Mouse (Mus musculus) cerebellum, postnatal 36 days (tissue): Measurements from ENCODE around the gene Schip1.
A peak's percentile ranks its signal among the peaks of the same experiment; 100 is the strongest.

ENCODE experiments used
- DNase-seq, 2 experiments: peaks; one replicate each; pipeline ENCODE4 v3.0.0; 2021 to 2022; ENCODE audit warnings: mixed read lengths in 2 of 2

The Schip1 gene

GRCm38 (mm10) chr3:68484021-68484420 lies 419.4 kb downstream of the Schip1 start:
- no peak for DNase-seq

- no peak for DNase-seq
Measured at GRCm38 (mm10) chr3:68484561-68484960, 420.0 kb downstream of the Schip1 start.

DNA sequence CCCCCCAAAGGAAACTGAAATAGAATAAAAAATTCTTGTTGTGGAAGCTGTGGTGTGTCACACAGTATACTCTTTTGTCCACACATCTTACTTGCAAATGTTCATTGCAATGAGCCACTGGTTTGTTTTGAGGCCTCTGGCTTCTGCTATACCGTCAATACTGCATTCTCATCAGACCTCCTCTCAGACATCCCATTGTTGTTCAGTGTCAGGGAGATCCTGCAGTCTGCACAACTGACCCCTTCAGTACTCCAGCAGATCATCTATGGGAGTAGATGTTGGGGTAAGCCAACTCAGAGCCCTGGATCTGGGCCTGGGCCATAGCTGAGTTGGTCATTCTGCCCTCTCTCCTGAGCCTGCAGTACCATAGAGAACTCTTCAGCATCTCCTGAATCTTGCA lies 423.0 kb downstream of the Schip1 start:
- no peak for DNase-seq

GRCm38 (mm10) chr3:68488316-68488715 lies 423.7 kb downstream of the Schip1 start:
- no peak for DNase-seq

DNA sequence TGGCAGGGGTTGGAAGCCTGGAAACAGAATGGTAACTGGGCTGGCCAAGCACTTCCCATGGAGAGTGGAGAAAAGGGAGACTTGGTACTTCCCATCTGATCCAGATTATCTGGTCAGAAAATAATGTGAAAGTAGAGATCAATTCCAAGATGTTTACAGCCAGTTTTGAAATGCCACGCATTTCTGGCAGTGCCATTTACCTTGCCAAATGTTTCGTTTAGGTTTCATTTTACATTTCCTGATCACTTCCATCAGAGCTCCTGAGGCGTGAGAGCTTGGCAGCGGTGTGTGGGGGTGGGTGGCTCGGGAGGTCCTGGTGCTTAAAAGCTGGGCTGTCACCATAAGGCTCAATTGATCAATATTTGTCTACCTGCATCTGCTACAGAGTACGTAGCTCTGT lies 426.9 kb downstream of the Schip1 start:
- DNase-seq = no peak

DNA sequence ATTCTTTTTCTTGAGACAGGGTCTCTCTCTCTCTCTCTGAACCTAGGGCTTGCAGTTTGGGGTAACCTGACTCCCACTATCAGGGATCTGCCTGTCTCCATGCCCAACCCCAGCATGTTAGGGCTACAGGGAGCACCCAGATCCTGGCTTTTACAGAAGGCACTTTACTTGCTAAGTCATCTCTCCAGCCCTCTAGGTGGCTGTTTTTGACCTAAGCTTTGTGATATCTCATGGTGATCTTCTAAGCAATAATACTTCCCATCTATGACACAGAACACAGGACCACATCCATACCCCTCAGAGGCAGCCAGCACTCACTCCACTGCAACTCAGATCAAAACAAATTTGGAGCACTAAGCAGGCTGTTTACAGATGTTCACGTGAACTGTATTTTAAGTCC lies 427.5 kb downstream of the Schip1 start:
- no peak for DNase-seq

DNA sequence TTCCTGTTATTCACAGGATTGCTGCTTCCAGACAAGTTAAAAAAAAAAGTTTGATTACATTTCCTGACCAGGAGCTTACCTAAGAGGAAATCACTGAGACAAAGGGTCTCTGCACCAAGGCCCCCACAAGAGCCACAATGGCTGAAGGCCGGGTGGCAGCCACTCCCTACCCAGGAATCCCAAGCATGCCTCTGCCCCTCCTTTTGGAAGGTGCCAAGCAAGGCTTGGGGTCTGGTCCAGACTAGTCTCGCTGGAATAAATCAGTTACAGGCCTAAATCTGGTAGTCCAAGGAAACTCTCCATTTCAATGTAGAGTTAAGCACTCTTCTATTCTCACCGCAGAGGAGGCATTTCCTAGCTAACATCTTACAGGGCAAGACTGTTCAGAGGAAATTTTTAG lies 427.9 kb downstream of the Schip1 start:
- no peak for DNase-seq

GRCm38 (mm10) chr3:68493170-68493585 lies 428.6 kb downstream of the Schip1 start:
- DNase-seq = peak in 1 of 2 experiments; percentile 6

DNA sequence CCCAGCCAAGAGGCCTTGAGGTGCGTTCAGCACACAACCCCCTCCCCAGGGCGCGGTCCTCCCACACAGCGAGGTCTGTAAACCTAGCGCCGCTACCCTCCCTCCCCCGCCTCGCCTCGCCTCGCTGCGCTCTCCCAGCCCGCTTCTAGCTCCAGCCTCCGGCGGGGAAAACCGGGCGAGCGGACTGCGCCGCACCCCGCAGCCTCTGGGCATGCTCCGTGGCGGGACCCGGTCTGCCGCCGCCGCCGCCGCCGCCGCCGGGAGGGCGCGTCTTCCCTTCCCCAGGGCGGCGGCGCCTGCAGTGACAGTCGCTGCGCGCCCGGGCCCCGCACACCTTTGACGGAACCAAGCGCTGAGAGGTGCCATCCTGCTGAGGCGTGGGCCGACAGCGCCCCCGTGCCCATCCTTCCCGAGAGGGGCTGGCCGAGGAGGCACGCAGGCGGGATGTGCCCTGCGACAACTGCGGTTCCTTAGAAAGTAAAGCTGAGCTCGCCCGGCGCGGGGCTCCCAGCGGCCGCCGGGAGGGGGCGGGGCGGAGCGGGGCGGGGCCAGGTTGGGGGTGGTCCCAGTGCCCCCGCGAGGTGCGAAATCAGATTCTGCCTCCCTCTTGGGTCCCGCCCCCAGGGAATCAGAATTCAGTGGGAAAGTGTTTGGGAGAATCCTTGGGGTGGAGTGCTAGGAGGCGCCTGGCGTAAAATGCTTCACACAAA lies 429.1 kb downstream of the Schip1 start:
- DNase-seq = peak; percentile 45 to 54

- peak; percentile 22 to 27 for DNase-seq
Measured at GRCm38 (mm10) chr3:68494296-68495095, 429.9 kb downstream of the Schip1 start.

DNA sequence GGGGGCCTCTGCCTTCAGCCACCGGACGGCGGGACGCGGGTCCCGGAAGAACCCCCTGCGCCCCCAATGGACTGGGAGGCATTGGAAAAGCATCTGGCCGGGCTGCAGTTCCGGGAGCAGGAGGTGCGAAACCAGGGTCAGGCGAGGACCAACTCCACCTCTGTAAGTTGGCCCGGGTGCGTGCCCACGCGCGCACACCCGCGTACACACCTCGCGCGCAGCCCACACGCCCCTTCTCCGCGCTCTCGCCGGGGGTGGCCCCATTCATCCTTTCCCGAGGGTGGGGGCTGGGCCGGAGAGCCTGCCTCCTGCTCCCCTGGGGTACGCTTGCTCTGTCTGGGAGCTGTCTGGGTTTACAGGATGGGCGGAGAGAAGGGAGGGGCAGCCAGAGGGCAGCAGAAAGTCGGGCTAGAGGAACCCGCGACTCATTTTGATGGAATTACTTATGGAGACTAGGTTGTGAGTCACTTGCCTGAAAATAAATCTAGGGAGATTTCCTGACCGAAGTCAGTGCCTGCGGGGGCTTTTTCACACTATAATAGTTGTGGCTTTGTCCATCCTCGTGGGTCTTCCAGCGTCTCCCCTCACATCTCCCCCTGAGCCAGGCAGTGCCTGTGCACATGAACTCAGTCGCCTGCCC lies 430.6 kb downstream of the Schip1 start:
- DNase-seq = peak; percentile 9 to 22

DNA sequence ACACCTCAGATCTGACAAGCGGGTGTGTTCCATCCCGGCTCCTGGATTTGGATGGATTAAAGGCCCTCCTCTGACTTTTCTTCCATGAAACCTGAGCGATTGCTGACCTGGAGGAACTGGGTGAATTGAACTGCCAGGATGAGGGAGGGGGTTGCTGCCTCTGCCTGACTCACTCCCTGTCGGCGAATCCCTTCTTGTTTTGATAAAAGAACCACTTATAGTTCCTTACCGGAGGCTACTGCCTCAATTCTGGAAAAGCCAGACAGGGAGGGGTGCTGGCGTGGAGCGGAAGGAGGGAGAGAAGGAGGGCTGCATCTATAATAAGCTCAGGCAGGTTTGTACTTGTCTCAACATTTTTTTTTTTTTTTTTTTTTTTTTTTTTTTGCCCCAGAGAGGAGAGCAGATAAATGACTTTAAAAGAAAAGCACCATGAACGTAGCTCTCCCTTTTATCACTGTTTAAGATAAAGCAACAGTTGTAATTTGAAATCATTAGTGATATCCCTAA lies 431.2 kb downstream of the Schip1 start:
- DNase-seq = no peak

GRCm38 (mm10) chr3:68496513-68496912 lies 431.9 kb downstream of the Schip1 start:
- no peak for DNase-seq

GRCm38 (mm10) chr3:68499532-68500152 lies 435.0 kb downstream of the Schip1 start:
- DNase-seq = no peak

- DNase-seq = no peak
Measured at GRCm38 (mm10) chr3:68504838-68505237, 440.2 kb downstream of the Schip1 start.

DNA sequence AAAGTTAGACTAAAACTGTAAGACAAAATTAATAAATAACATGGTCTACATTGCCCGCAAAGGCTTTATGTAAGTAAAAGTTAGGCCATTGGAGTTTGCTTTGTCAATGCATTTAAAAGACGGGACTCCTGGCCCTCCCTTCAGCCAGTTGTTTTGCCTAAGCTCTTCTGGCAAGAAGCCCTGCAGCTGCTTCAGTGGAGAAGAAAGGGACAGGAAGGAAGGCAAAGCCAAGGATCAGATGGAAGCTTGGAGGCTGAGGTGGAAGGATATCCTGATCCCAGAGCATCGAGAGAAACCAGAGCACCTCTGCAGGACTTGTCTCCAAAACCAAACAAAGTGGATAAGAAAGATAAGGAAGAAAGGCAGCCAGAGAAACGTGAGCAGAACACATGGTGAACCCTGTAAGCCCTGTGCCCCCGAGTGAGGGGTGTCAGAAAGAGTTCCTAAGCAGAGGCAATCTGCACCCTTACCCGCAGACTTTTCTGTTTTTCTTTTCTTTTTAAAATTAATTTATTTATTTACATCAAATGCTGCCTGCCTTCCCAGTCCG lies 442.2 kb downstream of the Schip1 start:
- DNase-seq = no peak

GRCm38 (mm10) chr3:68508629-68509028 lies 444.0 kb downstream of the Schip1 start:
- DNase-seq = peak; percentile 68 to 73

DNA sequence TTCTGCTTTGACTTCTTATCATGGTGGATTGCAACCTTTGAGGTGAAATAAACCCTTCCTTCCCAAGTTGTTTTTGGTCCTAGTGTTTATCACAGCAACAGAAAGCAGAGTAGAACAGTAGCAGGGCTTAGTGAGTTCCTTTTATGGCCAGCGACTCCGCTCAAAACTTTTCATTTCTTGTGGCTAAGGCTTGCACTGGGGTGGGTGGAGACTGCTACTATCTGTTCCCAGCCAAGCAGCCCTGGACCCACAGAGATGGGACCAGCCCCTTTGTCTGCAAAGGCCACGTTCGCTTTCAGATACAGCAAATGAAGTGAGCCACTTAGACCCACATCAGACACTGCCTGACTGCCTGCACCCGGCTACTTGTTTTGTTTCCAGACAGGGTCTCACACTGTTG lies 446.3 kb downstream of the Schip1 start:
- DNase-seq = no peak

- DNase-seq = no peak
Measured at GRCm38 (mm10) chr3:68511744-68512143, 447.1 kb downstream of the Schip1 start.

DNA sequence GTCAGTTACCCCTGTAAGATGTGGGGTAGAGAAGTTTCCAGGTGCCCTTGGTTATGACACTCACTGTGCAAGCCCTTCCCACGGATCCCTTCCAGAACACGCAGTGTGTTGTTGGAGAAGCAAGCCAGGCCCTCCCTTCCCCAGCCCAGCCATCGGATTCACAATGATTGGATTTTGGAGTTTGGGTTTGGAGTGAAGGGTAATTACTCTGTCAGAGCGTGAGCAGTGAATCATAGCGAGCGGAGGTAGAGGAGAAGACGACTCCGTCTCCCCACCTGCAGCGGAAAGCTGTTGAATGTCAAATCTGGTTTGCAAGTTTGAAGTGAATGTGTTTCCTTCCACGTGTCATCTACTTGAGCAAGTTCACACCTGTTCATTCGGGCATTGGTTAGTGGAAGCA lies 447.7 kb downstream of the Schip1 start:
- DNase-seq = no peak

DNA sequence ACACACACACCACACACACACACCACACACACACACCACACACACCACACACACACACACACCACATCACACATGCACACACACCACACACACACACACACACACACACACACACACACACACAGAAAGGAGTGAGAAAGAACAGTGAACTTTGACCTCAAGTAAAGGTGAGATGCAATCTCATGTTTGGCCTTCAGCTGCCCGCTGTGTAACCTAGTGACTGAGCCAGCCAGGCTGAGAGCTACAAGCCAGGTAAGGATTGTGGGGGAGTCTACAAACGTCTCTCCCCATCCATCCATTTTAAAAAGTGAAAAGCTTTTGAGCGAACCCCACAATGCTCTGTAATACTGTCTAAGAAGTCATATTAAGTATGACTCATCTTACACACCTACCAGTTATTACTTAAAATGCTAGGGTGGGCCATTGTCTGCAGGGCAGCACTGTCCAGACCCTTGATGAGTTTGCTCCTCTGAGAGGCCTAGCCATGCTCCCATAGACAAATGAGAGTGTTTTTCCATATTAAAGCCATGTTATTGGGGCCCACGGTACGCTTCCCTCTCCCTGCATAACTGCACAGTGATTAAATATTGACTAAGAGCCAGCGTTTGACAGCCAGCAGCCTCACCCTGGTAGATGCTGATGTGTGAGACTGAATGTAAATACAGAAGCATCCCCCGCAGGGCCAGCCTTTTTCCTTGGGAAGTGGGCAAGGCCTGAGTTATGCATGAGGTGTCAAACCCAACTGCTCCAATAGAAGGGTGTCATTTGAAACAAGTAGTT lies 448.9 kb downstream of the Schip1 start:
- DNase-seq = no peak

DNA sequence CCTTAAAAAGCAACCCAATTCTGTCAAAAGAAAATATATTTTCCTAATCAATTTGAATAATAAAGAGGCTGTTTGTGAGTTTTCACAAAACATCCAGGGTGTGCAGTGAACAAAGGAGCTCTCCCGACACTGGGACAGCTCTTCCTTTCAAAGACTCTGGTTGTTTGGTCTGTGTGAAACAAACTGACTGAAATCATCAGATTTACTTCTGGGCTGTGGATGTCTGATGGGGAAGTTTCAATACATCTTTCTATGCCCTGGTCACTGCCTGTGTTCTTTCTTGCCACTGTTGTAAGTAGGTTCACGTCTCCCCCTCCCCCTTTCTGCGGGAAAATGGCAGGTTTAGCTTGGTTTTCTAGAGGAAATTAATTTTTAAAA lies 449.5 kb downstream of the Schip1 start:
- no peak for DNase-seq
